9 mouse cellular contexts compared by ENCODE assay signal in genomic region chr4:82539406-82540047, GRCm38 (mm10).
DNase-seq lines count a peak whose midpoint lies in the region; ATAC-seq and TF ChIP-seq lines count a peak whose summit lies in the region.
"Had no signal": no experiment of that assay in that cellular context is flagged by ENCODE, and none has a peak within 500 bp of the region (broad histone marks: within the 10 kb centered on the region; RNA-seq: fewer than 3 reads in every experiment).

No protein-coding gene starts in this region.

- DNase-seq in layer of hippocampus, adult 2 months (ENCODE audit: low spot score in 2 of 2) = no peak
- DNase-seq in layer of hippocampus, adult 9-11 months = no peak
- DNase-seq in cerebellum, adult 9-10 months = peak; percentile 85
- no peak for DNase-seq in embryo, embryonic 11 days
- DNase-seq in kidney, postnatal 4 days = no peak
- no peak for DNase-seq in urinary bladder, postnatal 36 days (ENCODE audit: low spot score in 2 of 2)

- no peaks in the 10 kb centered on the region for H3K36me3 ChIP-seq in heart, embryonic 13.5 days
- no peaks in the 10 kb centered on the region for H3K36me3 ChIP-seq in midbrain, embryonic 15.5 days (replicated peaks)

- H3K9ac ChIP-seq in heart, embryonic 13.5 days = peak overlapping the region; percentile 90
- H3K9ac ChIP-seq in midbrain, embryonic 15.5 days = no peak overlapping the region

- H3K4me3 ChIP-seq in layer of hippocampus, adult 2 months = peak overlapping the region; percentile 36
- peak overlapping the region; percentile 14; the same call in 1 of the 2 replicates for H3K4me3 ChIP-seq in heart, embryonic 13.5 days
- H3K4me3 ChIP-seq in midbrain, embryonic 15.5 days = no peak overlapping the region
- H3K4me3 ChIP-seq: myocyte had no signal

- no peaks in the 10 kb centered on the region for H3K9me3 ChIP-seq in heart, embryonic 13.5 days
- no peaks in the 10 kb centered on the region for H3K9me3 ChIP-seq in midbrain, embryonic 15.5 days

- peaks cover 80% of the 10 kb centered on the region for H3K4me1 ChIP-seq in heart, embryonic 13.5 days
- peaks cover 28% of the 10 kb centered on the region for H3K4me1 ChIP-seq in midbrain, embryonic 15.5 days

- no peak for TF ChIP-seq CTCF in layer of hippocampus, adult 2 months (conservative IDR thresholded peaks at IDR 0.05)

- H3K4me2 ChIP-seq in heart, embryonic 13.5 days = peak overlapping the region; percentile 97
- H3K4me2 ChIP-seq in midbrain, embryonic 15.5 days = peak overlapping the region; percentile 15; the same call in 1 of the 2 replicates

- WGBS in heart, embryonic 13.5 days = 27% methylated on average over 8 of the region's 8 CpGs
- WGBS in midbrain, embryonic 15.5 days = 28% methylated on average over 8 of the region's 8 CpGs

- no peak for ATAC-seq in heart, embryonic 13.5 days (ENCODE audit: extremely low read depth, insufficient number of reproducible peaks, low FRiP score, low TSS enrichment)
- ATAC-seq in midbrain, embryonic 15.5 days (replicated peaks) = no peak

- peak overlapping the region; percentile 99 for H3K27ac ChIP-seq in layer of hippocampus, adult 2 months
- H3K27ac ChIP-seq in heart, embryonic 13.5 days (replicated peaks) = peak overlapping the region; percentile 36; the same call in 1 of the 2 replicates
- peak overlapping the region; percentile 53 for H3K27ac ChIP-seq in midbrain, embryonic 15.5 days

- H3K27me3 ChIP-seq in heart, embryonic 13.5 days (replicated peaks) = no peaks in the 10 kb centered on the region
- peaks cover 19% of the 10 kb centered on the region for H3K27me3 ChIP-seq in midbrain, embryonic 15.5 days (replicated peaks)

Comparison
In these comparisons a context has a peak if more than half of its experiments do, and no peak if none do; other contexts are left out.
1. H3K27ac ChIP-seq: peak in every context shown above with its lines; median percentile 99 in layer of hippocampus, adult 2 months; 53 in midbrain, embryonic 15.5 days; 36 in heart, embryonic 13.5 days.